Mouse (Mus musculus) heart, adult 2 months (tissue): ENCODE data around the gene Pif1. TPM values are rescaled to one million over a fixed set of nuclear protein-coding genes. Genes with fewer than 3 reads are reported as not detected.
A peak's percentile ranks its signal among the peaks of the same experiment; 100 is the strongest.

ENCODE experiments used
- DNase-seq, 2 experiments: peaks; one replicate each; pipeline ENCODE4 v3.0.0; 2021
- H3K27ac ChIP-seq: fragments of 200-600 bp; 2 replicates; pipeline ENCODE4 v1.8.1; 2022
- H3K27me3 ChIP-seq: fragments of 200-500 bp; 2 replicates; pipeline ENCODE4 v1.6.1; 2012; ENCODE audit warnings: mild to moderate bottlenecking, low read length, inconsistent platforms, mixed read lengths; ENCODE audit not compliant: control insufficient read depth, insufficient read depth
- H3K36me3 ChIP-seq: fragments of 200-500 bp; 2 replicates; pipeline ENCODE4 v1.6.1; 2012; ENCODE audit warnings: low read length, inconsistent platforms; ENCODE audit not compliant: control insufficient read depth, insufficient read depth
- H3K4me1 ChIP-seq: fragments of 200-500 bp; 2 replicates; pipeline ENCODE4 v1.6.1; 2011; ENCODE audit warnings: low read length; ENCODE audit not compliant: control insufficient read depth, insufficient read depth
- H3K4me3 ChIP-seq: fragments of 200-600 bp; 2 replicates; pipeline ENCODE4 v1.8.1; 2022
- H3K79me2 ChIP-seq: fragments of 200-500 bp; replicated peaks from 2 replicates; pipeline ENCODE4 v1.6.1; 2012; ENCODE audit warnings: mild to moderate bottlenecking, inconsistent platforms, low read length, moderate library complexity, mixed read lengths; ENCODE audit not compliant: control insufficient read depth, insufficient read depth
- H3K9ac ChIP-seq: fragments of 200-500 bp; 2 replicates; pipeline ENCODE4 v1.6.1; 2012; ENCODE audit warnings: low read depth, mild to moderate bottlenecking, control low read depth, inconsistent platforms, low read length, mixed read lengths
- CTCF ChIP-seq: fragments of 200-600 bp; IDR thresholded peaks from 2 replicates; pipeline ENCODE4 v1.8.1; 2022; ENCODE audit warnings: antibody characterized with exemption, mild to moderate bottlenecking, moderate library complexity
- EP300 ChIP-seq: fragments of 200-500 bp; IDR thresholded peaks from 2 replicates; pipeline ENCODE4 v1.6.1; 2011; ENCODE audit warnings: low read depth, low read length, control low read depth; ENCODE audit not compliant: insufficient read depth
- POLR2A ChIP-seq: fragments of 200-500 bp; IDR thresholded peaks from 2 replicates; pipeline ENCODE4 v1.6.1; 2011; ENCODE audit warnings: mild to moderate bottlenecking, low read depth, low read length, control low read depth; ENCODE audit not compliant: insufficient read depth
- WGBS: fragments of 180-500 bp; shearing (Covaris S2); methylation state at CpG from one replicate; pipeline ENCODE4 v1.1.7; 2018; 5-methylcytosine and 5-hydroxymethylcytosine counted together
- intact Hi-C: fragments of 180-260 bp; cut with DNase I; formaldehyde crosslinking; loops from one replicate; pipeline ENCODE4 v1.15.1; 2025
- polyA plus RNA-seq: library from polyadenylated mRNA; depleted of rRNA; stranded (reverse); fragments of >200 nt; gene quantifications from 2 replicates; pipeline ENCODE4 v1.2.3, GENCODE M21; 2012
- total RNA-seq, 2 experiments: library from RNA; stranded (reverse); gene quantifications; 2 replicates each; pipeline ENCODE4 v1.2.3; 2021

Pif1 gene
- total and polyA plus RNA-seq, 3 experiments, result 0.23 TPM; not detected in 2

DNA sequence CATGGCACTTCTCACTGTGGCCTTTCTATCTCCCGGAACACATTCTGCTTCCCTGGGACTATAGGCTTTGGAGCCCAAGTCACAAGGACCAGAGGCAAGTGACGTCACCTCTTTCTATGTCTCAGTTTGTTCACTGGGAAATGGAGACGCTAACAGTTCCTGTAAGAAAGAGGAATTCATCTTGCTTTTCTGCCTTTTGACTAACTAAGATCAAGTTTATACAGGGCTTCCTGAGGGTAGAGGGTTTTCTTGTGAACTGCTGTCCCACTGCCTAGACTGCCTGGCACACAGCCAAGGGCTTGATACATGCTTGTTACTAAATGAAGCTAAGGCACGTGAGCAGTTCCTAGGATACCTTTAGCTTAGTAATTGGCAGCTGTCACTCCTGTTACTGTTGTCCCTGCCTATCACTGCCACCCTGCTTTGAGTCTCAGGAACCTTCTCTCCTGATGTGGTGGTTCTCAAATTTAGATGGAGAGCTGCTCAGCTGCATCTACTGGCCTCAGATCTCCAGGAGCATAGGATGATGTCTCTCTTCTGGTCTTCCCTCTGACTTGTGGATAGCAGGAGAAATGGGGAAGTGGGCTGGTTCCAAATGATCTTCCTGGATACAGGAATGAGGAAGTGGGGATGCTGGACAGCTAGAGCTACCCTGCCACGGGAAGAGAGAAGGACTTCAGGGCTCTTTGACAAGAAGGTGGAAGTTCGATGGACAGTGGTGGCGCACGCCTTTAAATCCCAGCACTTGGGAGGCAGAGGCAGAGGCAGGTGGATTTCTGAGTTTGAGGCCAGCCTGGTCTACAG lies 11.4 kb upstream of the Pif1 start:
- WGBS, result 41% methylated on average over 8 of the region's 8 CpGs
- Histone ChIP-seq H3K9ac (no peak overlapping the region), H3K36me3 (no peaks in the 10 kb centered on the region; the same call in 1 of the 2 replicates), H3K79me2 (no peaks in the 10 kb centered on the region; the same call in 1 of the 2 replicates), H3K27me3 (no peaks in the 10 kb centered on the region), H3K4me3 (no peak overlapping the region), H3K27ac (peak overlapping the region; percentile 38), H3K4me1 (peaks cover 25% of the 10 kb centered on the region)
- no peak for TF ChIP-seq CTCF
- no peak for TF ChIP-seq POLR2A
- no peak for TF ChIP-seq EP300
- intact Hi-C loops, result no loop called here
- peak in 1 of 2 experiments; percentile 50 for DNase-seq

DNA sequence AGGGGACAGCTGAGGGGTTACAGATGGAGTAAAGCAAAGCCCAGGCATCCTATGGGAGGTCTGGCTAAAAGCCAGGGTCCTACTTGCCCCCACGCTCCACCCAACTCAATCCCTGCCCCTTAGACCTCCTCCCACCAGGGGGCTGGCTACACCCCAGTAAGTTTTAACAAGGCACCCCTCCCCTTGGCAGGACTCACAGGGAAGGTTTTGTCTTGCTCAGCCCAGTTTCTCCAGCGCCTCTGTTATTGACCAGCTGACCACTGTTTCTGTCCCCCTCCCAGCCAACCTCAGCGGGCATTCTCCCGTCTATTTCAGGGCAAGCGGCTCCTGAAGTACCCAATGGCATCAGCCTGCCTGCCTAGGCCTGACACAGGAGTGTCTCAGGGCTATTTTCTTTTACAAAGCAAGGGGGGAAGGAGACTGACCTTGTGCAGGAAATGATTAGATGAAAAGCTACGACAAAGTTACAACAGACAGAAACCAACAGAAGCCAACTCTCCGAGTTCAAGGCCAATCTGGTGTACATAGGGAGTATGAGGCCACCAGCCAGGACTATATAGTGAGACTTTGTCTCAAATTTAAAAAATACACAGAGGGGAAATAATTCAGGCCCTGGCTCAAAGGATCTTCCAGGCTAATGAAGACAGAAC lies 10.0 kb upstream of the Pif1 start:
- peak; percentile 59 to 62 for DNase-seq
- H3K4me3 ChIP-seq, result peak overlapping the region; percentile 30; the same call in 1 of the 2 replicates
- no peaks in the 10 kb centered on the region; the same call in 1 of the 2 replicates for H3K36me3 ChIP-seq
- H3K27ac ChIP-seq, result peak overlapping the region; percentile 67
- intact Hi-C loops, result no loop called here
- 37% methylated on average over 7 of the region's 7 CpGs for WGBS
- H3K79me2 ChIP-seq, result no peaks in the 10 kb centered on the region; the same call in 1 of the 2 replicates
- no peaks in the 10 kb centered on the region for H3K27me3 ChIP-seq
- H3K4me1 ChIP-seq, result peaks cover 25% of the 10 kb centered on the region
- TF ChIP-seq POLR2A, result no peak
- no peak for TF ChIP-seq EP300
- TF ChIP-seq CTCF, result no peak
- H3K9ac ChIP-seq, result peak overlapping the region; percentile 21

DNA sequence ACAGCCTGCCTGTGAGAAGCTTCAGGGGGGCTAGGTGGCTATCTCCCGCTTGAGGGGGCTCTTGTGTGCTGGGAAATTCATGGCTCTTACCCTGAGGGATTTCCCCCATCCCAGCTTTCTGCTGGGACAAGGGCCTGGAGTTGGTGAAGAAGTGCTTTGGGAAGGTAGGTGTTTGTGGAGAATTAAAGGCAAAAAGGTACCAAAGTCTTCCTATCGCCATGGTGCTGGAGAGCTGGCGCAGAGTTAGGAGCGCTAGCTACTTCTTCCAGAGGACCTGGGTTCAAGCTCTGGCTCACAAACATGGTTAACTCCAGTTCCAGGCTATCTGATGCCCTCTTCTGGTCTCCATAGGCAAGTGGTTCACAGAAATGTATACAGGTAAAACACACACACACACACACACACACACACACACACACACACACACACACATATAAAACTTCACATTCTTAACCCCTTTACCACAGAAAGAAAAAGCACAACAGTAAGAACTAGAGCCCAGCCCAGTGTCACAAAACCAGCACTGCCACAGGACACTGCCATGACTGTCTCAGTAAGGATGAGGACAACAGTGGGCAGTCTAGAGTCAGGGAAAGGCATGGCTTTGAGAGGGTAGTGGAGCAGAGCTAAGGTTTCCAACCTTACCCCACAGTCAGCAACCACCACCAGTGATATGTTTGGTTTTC lies 9.3 kb upstream of the Pif1 start:
- DNase-seq, result no peak
- Histone ChIP-seq H3K4me3 (peak overlapping the region; percentile 30; the same call in 1 of the 2 replicates), H3K9ac (peak overlapping the region; percentile 24; the same call in 1 of the 2 replicates), H3K79me2 (no peaks in the 10 kb centered on the region; the same call in 1 of the 2 replicates), H3K27me3 (no peaks in the 10 kb centered on the region), H3K27ac (peak overlapping the region; percentile 92), H3K36me3 (no peaks in the 10 kb centered on the region; the same call in 1 of the 2 replicates), H3K4me1 (peaks cover 25% of the 10 kb centered on the region)
- intact Hi-C loops, result loop anchor here (2.0 kb wide), 1 partner anchor 27 kb away; no protein-coding TSS in a partner anchor
- TF ChIP-seq CTCF (0 out of 2 replicates have a peak, but pooled peaks have one; percentile 10), EP300 (no peak), POLR2A (no peak)
- WGBS, result 89% methylated on average over 4 of the region's 4 CpGs

DNA sequence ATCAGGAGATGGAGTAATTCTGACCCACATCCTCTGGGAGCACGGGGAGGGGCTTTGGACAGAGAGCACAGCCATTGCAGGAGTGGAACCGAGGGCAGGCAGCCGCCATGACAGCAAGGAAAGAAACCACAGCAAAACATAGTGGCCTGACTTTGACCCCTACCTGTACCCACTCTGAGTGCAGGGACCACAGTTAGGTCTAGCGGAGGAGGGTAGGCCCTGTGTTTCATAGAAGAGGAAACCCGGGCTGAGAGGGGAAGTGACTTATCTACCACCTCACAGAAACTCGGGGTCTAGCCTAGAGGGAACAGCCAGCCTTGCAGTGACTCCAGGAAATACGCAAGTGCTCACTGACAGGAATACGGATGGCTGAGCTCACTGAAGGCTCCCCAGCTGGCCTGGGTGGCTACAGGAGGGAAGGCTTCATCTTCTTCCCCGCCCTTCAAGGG lies 8.1 kb upstream of the Pif1 start:
- Histone ChIP-seq H3K9ac (peak overlapping the region; percentile 77), H3K4me1 (peaks cover 25% of the 10 kb centered on the region), H3K36me3 (no peaks in the 10 kb centered on the region; the same call in 1 of the 2 replicates), H3K27ac (peak overlapping the region; percentile 92), H3K27me3 (no peaks in the 10 kb centered on the region), H3K79me2 (no peaks in the 10 kb centered on the region), H3K4me3 (peak overlapping the region; percentile 90)
- intact Hi-C loops, result loop anchor here (2.0 kb wide), 1 partner anchor 28 kb away; no protein-coding TSS in a partner anchor
- DNase-seq, result peak; percentile 61 to 76
- TF ChIP-seq EP300 (0 out of 2 replicates have a peak, but pooled peaks have one; percentile 23), CTCF (no peak), POLR2A (peak; percentile 58; the same call in 1 of the 2 replicates)
- 25% methylated on average over 9 of the region's 9 CpGs for WGBS

DNA sequence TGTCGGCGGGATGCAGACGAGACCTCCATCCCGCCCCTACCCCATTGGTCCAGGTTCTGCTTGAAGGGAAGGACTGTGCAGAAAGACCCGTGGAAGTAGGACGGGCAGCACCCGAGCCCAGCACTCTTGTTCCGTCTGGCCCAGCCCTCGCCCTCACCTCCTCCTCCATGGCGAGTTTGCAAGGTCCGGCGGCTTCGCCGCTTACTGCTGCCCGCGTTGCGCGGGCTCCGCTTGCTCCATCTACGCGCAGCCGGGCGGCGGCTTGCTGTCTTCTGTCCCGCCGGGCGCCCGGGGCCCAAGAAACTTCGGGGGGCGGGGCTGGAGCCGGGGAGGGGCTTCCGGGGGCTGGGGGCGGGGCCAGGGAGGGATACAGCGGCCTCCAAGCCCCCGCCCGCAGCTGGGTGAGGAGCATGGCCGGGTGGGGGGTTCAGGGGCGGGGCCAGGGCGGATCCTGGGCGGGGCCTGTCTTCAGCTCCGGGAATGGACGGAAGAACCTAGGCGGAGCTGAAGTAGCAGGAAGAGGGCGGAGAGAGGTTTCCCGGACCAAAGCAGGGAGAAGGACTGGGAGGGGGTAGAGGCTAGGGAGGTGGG lies 7.1 kb upstream of the Pif1 start, which contains the start of gene Plekho2:
Plekho2 (minus strand) TSS at position 260 of the 591 bp plus-strand sequence.
- Histone ChIP-seq H3K27me3 (no peaks in the 10 kb centered on the region), H3K79me2 (no peaks in the 10 kb centered on the region), H3K9ac (peak within 1 kb of the TSS; percentile 77), H3K36me3 (no peaks in the 10 kb centered on the region; the same call in 1 of the 2 replicates), H3K4me3 (peak within 1 kb of the TSS; percentile 90), H3K4me1 (peaks cover 23% of the 10 kb centered on the region), H3K27ac (peak within 1 kb of the TSS; percentile 92)
- peak; percentile 93 to 95 for DNase-seq
- no peak for TF ChIP-seq EP300
- peak; percentile 92 for TF ChIP-seq POLR2A
- intact Hi-C loops, result loop anchor here (2.0 to 5.0 kb wide), 2 partner anchors 29 to 118 kb away; partner anchors contain the start of gene Spg21
- WGBS, result under 1% methylated on average over 45 of the region's 45 CpGs
